Mouse (Mus musculus) liver, embryonic 13.5 days (tissue): ENCODE measurements at regions not wholly inside any gene's neighbourhood (a gene's known extent, or its start where the extent isn't known, plus 50 kb on each side); places are given as distances from the start of the nearest gene placed in this dataset.
A peak's percentile ranks its signal among the peaks of the same experiment; 100 is the strongest.

Source experiments
- ATAC-seq: fragments of 200-750 bp; cut with Nextera tagmentation; 2 replicates; pipeline ENCODE4 v1.8.0; 2017; ENCODE audit warnings: low read depth, mild to moderate bottlenecking, moderate number of reproducible peaks, moderate library complexity
- DNase-seq: peaks from one replicate; pipeline ENCODE4 v3.0.0; 2022
- H3K27ac ChIP-seq: fragments of 300-500 bp; sonication (generic); 2 replicates; pipeline ENCODE4 v1.5.1; 2015; ENCODE audit warnings: moderate library complexity, mild to moderate bottlenecking, inconsistent platforms
- H3K27me3 ChIP-seq: fragments of 300-500 bp; sonication (generic); 2 replicates; pipeline ENCODE4 v1.6.1; 2015; ENCODE audit warnings: mild to moderate bottlenecking, inconsistent platforms
- H3K36me3 ChIP-seq: fragments of 300-500 bp; sonication (generic); 2 replicates; pipeline ENCODE4 v1.6.1; 2015; ENCODE audit warnings: mild to moderate bottlenecking, inconsistent platforms
- H3K4me1 ChIP-seq: fragments of 300-500 bp; sonication (generic); replicated peaks from 2 replicates; pipeline ENCODE4 v1.6.1; 2015; ENCODE audit warnings: inconsistent platforms
- H3K4me2 ChIP-seq: fragments of 300-500 bp; sonication (generic); 2 replicates; pipeline ENCODE4 v1.6.1; 2015; ENCODE audit warnings: inconsistent platforms, mild to moderate bottlenecking, moderate library complexity
- H3K4me3 ChIP-seq: fragments of 300-500 bp; sonication (generic); replicated peaks from 2 replicates; pipeline ENCODE4 v1.5.1; 2015; ENCODE audit warnings: mild to moderate bottlenecking, inconsistent platforms
- H3K9ac ChIP-seq: fragments of 300-500 bp; sonication (generic); 2 replicates; pipeline ENCODE4 v1.6.1; 2015; ENCODE audit warnings: mild to moderate bottlenecking, inconsistent platforms
- H3K9me3 ChIP-seq: fragments of 300-500 bp; sonication (generic); replicated peaks from 2 replicates; pipeline ENCODE4 v1.6.1; 2016; ENCODE audit warnings: inconsistent platforms
- WGBS: fragments of 180-500 bp; shearing (Covaris S2); methylation state at CpG from one replicate; pipeline ENCODE4 v1.1.7; 2015; ENCODE audit not compliant: insufficient replicate concordance; 5-methylcytosine and 5-hydroxymethylcytosine counted together

- Histone ChIP-seq H3K27ac (no peak overlapping the region), H3K4me3 (no peak overlapping the region), H3K4me1 (peaks cover 6% of the 10 kb centered on the region; the same call in 1 of the 2 replicates), H3K27me3 (no peaks in the 10 kb centered on the region), H3K4me2 (no peak overlapping the region), H3K9ac (no peak overlapping the region), H3K9me3 (no peaks in the 10 kb centered on the region), H3K36me3 (no peaks in the 10 kb centered on the region)
- DNase-seq (no peak), ATAC-seq (0 out of 2 replicates have a peak, but pooled peaks have one; percentile 50)
- WGBS: 28% methylated on average over 5 of the region's 5 CpGs
Observed at GRCm38 (mm10) chr10:98728396-98729030, 185.7 kb upstream of the Atp2b1 start.

- 63% methylated on average over 7 of the region's 7 CpGs for WGBS
- no peak overlapping the region for H3K4me3 ChIP-seq
- no peaks in the 10 kb centered on the region for H3K9me3 ChIP-seq
- H3K27me3 ChIP-seq: no peaks in the 10 kb centered on the region
- H3K27ac ChIP-seq: no peak overlapping the region
- no peak overlapping the region for H3K9ac ChIP-seq
- no peak overlapping the region for H3K4me2 ChIP-seq
- no peak for DNase-seq
- no peak for ATAC-seq
- H3K4me1 ChIP-seq: no peaks in the 10 kb centered on the region
- no peaks in the 10 kb centered on the region for H3K36me3 ChIP-seq
Observed at GRCm38 (mm10) chr10:98733950-98734585, 180.1 kb upstream of the Atp2b1 start.

DNA sequence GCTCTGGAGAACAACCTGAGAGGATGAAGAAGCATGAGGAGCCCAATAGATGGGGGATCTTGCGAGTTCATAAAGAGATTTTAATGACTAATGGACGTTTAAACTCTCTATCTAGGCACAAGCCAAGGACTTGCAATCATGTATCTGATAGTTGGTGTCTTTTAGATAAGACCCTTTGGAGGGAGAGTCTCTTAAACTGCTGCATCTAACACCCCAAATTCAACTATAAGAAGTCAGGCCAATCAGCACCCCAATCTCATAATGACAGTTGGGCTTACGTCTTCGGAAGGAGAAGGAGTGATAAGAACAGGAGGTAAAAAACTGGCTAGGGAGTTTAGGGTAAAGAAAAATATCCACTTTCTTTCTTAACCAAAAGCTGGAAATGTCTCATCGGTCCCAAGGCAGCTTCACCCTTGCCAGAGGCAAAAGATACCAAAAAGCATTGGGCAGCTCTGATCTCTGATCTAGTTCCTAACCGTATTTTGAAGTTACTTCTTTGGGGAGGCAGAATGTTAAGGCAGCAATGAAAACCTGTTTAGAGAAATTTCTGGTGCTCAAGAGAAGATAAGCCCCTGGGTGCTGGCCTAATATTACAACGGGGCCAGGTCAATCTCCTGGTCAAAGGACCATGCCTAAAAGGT, 173.6 kb upstream of the Atp2b1 start:
- H3K27me3 ChIP-seq: no peaks in the 10 kb centered on the region
- H3K9ac ChIP-seq: no peak overlapping the region
- no peak for ATAC-seq
- H3K4me3 ChIP-seq: no peak overlapping the region
- no peaks in the 10 kb centered on the region for H3K36me3 ChIP-seq
- H3K4me2 ChIP-seq: no peak overlapping the region
- H3K4me1 ChIP-seq: peaks cover 17% of the 10 kb centered on the region
- H3K27ac ChIP-seq: no peak overlapping the region
- WGBS: 42% methylated on average over 7 of the region's 7 CpGs
- no peak for DNase-seq
- H3K9me3 ChIP-seq: no peaks in the 10 kb centered on the region

DNA sequence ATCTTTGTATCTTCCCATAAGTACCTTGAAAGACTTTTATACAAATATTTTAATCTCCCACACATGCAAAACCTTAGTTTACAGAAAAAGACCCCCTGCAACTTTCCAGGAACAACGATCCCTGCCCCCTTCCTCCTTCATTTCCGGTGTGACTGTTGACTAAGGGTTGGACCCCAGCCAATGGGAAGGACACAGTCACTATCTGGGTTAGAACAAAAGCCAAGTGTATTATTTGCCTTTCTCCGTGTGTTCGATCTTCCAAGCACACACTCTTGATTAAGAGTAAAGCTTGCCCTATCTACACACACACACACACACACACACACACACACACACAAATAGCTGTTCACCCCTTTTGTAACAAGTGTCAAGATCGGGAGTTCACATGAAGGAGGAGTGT, 172.8 kb upstream of the Atp2b1 start:
- Histone ChIP-seq H3K4me1 (peaks cover 17% of the 10 kb centered on the region), H3K9ac (no peak overlapping the region), H3K9me3 (no peaks in the 10 kb centered on the region), H3K36me3 (no peaks in the 10 kb centered on the region), H3K4me2 (no peak overlapping the region), H3K27ac (no peak overlapping the region), H3K27me3 (no peaks in the 10 kb centered on the region), H3K4me3 (no peak overlapping the region)
- ATAC-seq (0 out of 2 replicates have a peak, but pooled peaks have one; percentile 50), DNase-seq (no peak)
- 30% methylated on average over 5 of the region's 5 CpGs for WGBS

DNA sequence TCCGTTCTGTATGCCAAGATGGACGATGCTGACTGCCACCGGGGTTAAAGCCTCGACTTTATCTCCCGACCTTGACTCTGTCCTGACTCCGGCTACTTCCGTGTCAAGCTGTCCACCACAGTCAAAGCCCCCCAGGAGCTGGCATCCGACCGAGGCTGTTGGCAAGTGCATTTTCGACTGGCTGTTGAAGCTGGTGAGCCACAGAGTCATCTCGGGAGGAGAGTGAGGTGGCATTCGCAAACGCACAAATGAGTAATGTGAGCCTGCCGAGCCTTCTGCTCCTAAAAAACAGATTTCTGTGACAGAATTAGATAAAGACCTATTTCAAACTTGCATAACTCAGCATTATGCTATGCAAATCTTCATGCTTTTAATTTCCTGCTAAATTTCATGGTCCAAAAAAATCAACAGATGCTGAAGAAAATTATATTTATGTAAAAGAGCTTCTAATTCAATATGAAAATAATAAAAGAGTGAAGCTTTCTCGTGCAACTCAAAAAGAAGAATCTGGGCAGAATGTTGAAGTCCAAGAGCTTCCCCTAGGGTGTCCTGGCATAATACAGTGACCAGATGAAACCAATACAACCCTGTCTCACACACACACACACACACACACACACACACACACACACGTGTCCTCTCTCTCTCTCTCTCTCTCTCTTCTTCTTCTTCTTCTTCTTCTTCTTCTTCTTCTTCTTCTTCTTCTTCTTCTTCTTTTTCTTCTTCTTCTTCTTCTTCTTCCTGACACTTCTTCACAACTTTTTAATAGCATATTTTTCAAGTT, 171.2 kb upstream of the Atp2b1 start:
- Histone ChIP-seq H3K9ac (no peak overlapping the region), H3K4me3 (no peak overlapping the region), H3K4me2 (no peak overlapping the region), H3K4me1 (peaks cover 17% of the 10 kb centered on the region), H3K27ac (no peak overlapping the region), H3K36me3 (no peaks in the 10 kb centered on the region), H3K27me3 (no peaks in the 10 kb centered on the region), H3K9me3 (no peaks in the 10 kb centered on the region)
- ATAC-seq (no peak), DNase-seq (no peak)
- WGBS: 66% methylated on average over 16 of the region's 16 CpGs

DNA sequence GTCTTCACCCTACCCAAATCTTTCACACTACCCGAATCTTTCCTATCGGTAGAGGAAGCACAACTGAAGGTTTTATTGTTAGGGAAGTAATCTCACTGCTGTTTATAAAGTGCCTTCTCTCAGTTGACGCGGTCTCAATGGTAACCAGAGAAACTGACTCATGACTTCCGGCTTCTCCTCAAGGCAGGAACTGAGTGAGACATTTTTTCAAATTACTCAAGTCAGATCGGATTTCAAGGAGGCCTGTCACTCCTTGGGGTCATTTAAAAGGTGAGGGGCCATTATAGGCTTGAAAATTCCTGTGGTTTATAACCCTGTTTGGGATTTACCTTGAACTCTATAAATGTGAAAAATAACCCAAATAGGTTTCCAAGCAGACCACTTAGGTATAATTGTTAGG, 170.0 kb upstream of the Atp2b1 start:
- Histone ChIP-seq H3K27ac (no peak overlapping the region), H3K36me3 (no peaks in the 10 kb centered on the region), H3K4me2 (no peak overlapping the region), H3K9ac (no peak overlapping the region), H3K27me3 (no peaks in the 10 kb centered on the region), H3K9me3 (no peaks in the 10 kb centered on the region), H3K4me1 (peaks cover 17% of the 10 kb centered on the region), H3K4me3 (no peak overlapping the region)
- DNase-seq (no peak), ATAC-seq (peak; percentile 23; the same call in 1 of the 2 replicates)
- 18% methylated on average over 6 of the region's 6 CpGs for WGBS

GRCm38 (mm10) chr10:98744662-98745061, 169.5 kb upstream of the Atp2b1 start:
- DNase-seq (no peak), ATAC-seq (no peak)
- WGBS: 37% methylated on average over 6 of the region's 6 CpGs
- H3K27ac ChIP-seq: no peak overlapping the region
- no peak overlapping the region for H3K9ac ChIP-seq
- no peaks in the 10 kb centered on the region for H3K36me3 ChIP-seq
- no peaks in the 10 kb centered on the region for H3K9me3 ChIP-seq
- no peak overlapping the region for H3K4me3 ChIP-seq
- no peak overlapping the region for H3K4me2 ChIP-seq
- peaks cover 17% of the 10 kb centered on the region for H3K4me1 ChIP-seq
- no peaks in the 10 kb centered on the region for H3K27me3 ChIP-seq

DNA sequence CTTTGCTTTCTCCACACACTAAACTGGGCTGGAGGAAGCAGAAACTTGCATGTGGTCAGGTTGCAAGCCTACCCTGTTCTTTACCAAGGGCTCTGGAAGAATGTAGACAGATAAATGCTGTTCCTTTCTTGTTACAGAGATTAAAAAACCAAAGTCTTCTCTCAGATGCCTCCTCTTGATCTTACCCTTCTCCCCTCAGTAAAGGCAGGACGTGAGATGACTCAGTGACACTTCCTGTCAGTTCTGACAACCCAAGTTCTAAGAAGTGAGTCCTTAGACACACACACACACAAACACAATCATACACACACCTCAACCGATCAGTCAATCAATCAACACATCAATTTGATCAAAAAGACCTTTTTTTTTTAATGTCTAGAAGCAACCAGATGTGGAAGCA, 168.8 kb upstream of the Atp2b1 start:
- Histone ChIP-seq H3K9me3 (no peaks in the 10 kb centered on the region), H3K4me1 (peaks cover 14% of the 10 kb centered on the region), H3K9ac (no peak overlapping the region), H3K27ac (no peak overlapping the region), H3K36me3 (no peaks in the 10 kb centered on the region), H3K4me2 (no peak overlapping the region), H3K27me3 (no peaks in the 10 kb centered on the region), H3K4me3 (no peak overlapping the region)
- no peak for ATAC-seq
- DNase-seq: no peak
- WGBS: 37% methylated on average over 2 of the region's 2 CpGs

DNA sequence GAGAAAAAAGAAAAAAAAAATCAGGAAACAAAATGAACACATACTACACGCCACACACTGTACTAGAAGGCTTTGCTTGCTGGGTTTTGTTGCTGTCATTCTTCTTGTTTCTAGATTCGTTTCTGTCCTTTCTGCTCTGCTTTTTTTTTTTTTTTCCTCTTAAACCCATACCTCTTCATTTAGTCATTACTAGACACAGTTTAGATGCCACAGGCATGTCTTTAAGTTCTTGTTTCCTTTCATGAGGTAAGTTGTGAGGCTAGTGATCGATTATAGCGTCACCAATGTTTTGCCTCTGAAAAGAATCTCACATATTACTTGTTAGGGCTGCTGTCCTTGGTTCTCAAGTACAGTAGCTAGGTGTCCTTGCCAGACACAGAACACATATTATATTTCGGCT, 168.3 kb upstream of the Atp2b1 start:
- no peak for ATAC-seq
- Histone ChIP-seq H3K9me3 (no peaks in the 10 kb centered on the region), H3K4me2 (no peak overlapping the region), H3K36me3 (no peaks in the 10 kb centered on the region), H3K4me1 (peaks cover 10% of the 10 kb centered on the region), H3K9ac (no peak overlapping the region), H3K4me3 (no peak overlapping the region), H3K27me3 (no peaks in the 10 kb centered on the region), H3K27ac (no peak overlapping the region)
- 61% methylated on average over 5 of the region's 5 CpGs for WGBS
- DNase-seq: no peak

- no peak for DNase-seq
- Histone ChIP-seq H3K27ac (no peak overlapping the region), H3K9ac (no peak overlapping the region), H3K4me1 (no peaks in the 10 kb centered on the region), H3K4me3 (no peak overlapping the region), H3K36me3 (no peaks in the 10 kb centered on the region), H3K9me3 (no peaks in the 10 kb centered on the region), H3K4me2 (no peak overlapping the region), H3K27me3 (no peaks in the 10 kb centered on the region)
- 40% methylated on average over 3 of the region's 3 CpGs for WGBS
- ATAC-seq: no peak
Observed at GRCm38 (mm10) chr10:98748856-98749583, 165.2 kb upstream of the Atp2b1 start.

DNA sequence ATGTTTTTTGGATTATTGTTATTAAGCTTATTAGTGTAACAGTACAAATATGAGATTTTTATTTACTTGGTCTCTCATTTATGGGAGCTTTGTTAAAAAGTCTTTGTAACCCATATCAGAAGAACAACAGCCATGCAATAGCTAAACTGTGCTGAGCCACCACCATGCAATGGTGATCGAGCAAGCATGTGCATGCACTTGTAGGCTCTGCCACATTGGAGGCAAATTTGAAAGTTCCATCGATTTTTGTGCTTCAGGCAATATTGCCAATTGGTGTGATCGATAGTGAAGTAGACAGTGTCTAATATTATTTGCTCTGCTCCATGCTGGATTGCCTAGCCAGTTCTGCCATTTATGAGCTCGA, 164.6 kb upstream of the Atp2b1 start:
- H3K4me3 ChIP-seq: no peak overlapping the region
- H3K4me1 ChIP-seq: no peaks in the 10 kb centered on the region
- no peak overlapping the region for H3K4me2 ChIP-seq
- no peak for ATAC-seq
- no peak overlapping the region for H3K9ac ChIP-seq
- no peak for DNase-seq
- no peak overlapping the region for H3K27ac ChIP-seq
- H3K9me3 ChIP-seq: no peaks in the 10 kb centered on the region
- no peaks in the 10 kb centered on the region for H3K27me3 ChIP-seq
- no peaks in the 10 kb centered on the region for H3K36me3 ChIP-seq
- WGBS: 68% methylated on average over 4 of the region's 4 CpGs
